Mouse (Mus musculus) limb, embryonic 12.5 days (tissue): ENCODE data around the gene Cfp. TPM values are rescaled to one million over a fixed set of nuclear protein-coding genes. Genes with fewer than 3 reads are reported as not detected.
A peak's percentile ranks its signal among the peaks of the same experiment; 100 is the strongest.

Experiments
- ATAC-seq: fragments of 200-750 bp; cut with Nextera tagmentation; 2 replicates; pipeline ENCODE4 v1.8.0; 2017; ENCODE audit warnings: low read depth, moderate TSS enrichment; ENCODE audit not compliant: insufficient number of reproducible peaks, insufficient read depth, low FRiP score, low TSS enrichment
- H3K27ac ChIP-seq: fragments of 300-500 bp; sonication (generic); 2 replicates; pipeline ENCODE4 v1.5.1; 2016; ENCODE audit warnings: mild to moderate bottlenecking, moderate library complexity
- H3K27me3 ChIP-seq: fragments of 300-500 bp; sonication (generic); 2 replicates; pipeline ENCODE4 v1.6.1; 2016; ENCODE audit warnings: mild to moderate bottlenecking, moderate library complexity
- H3K36me3 ChIP-seq: fragments of 300-500 bp; sonication (generic); 2 replicates; pipeline ENCODE4 v1.6.1; 2016; ENCODE audit warnings: mild to moderate bottlenecking, moderate library complexity
- H3K4me1 ChIP-seq: fragments of 300-500 bp; sonication (generic); replicated peaks from 2 replicates; pipeline ENCODE4 v1.6.1; 2016
- H3K4me2 ChIP-seq: fragments of 300-500 bp; sonication (generic); 2 replicates; pipeline ENCODE4 v1.6.1; 2016; ENCODE audit warnings: mild to moderate bottlenecking, moderate library complexity
- H3K4me3 ChIP-seq: fragments of 300-500 bp; sonication (generic); replicated peaks from 2 replicates; pipeline ENCODE4 v1.5.1; 2016; ENCODE audit warnings: mild to moderate bottlenecking
- H3K9ac ChIP-seq: fragments of 300-500 bp; sonication (generic); replicated peaks from 2 replicates; pipeline ENCODE4 v1.6.1; 2016; ENCODE audit warnings: mild to moderate bottlenecking, moderate library complexity
- H3K9me3 ChIP-seq: fragments of 300-500 bp; sonication (generic); 2 replicates; pipeline ENCODE4 v1.6.1; 2016; ENCODE audit warnings: mild to moderate bottlenecking, moderate library complexity
- whole genome bisulfite sequencing: fragments of 180-500 bp; shearing (Covaris S2); methylation state at CpG from one replicate; pipeline ENCODE4 v1.1.7; 2016; 5-methylcytosine and 5-hydroxymethylcytosine counted together
- polyA plus RNA-seq: library from polyadenylated mRNA; unstranded; fragments of >200 nt; fragmentation: Nextera tagmentation; extraction: Ambion mirVana; gene quantifications from 2 replicates; pipeline ENCODE4 v1.2.1, GENCODE M21; 2016

Gene Cfp
- polyA plus RNA-seq, 1 experiment from 2014 or later = 3.6 TPM

DNA sequence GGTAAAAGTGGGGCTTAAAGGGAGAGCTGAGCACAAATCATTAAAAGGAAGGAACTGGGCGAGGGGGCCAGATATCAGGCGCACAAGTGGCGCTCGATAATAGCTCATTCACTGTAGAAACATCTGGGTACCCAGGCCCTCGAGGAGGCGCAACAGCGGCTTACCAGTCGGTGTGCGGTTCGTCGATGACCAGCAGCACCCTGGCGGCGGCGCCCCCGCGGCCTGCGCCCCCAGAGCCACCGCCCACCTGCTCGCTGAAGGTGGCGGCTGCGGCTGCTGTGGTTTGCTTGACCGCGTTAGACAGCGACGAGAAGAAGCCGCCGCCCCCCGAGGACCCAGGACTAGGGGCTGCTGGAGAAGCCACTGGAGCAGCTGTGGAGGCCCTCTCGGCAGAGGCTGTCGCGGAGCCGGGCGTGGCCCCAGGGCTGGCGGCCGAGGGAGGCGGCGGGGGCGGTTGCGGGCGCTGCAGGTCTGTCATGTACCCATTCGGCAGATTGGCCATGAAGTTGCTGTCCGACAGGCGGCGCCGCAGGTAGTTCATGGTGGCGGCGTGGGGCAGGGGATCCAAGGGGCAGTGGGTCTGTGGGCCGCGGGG lies 11.0 kb downstream of the Cfp start:
- Histone ChIP-seq H3K9ac (no peak overlapping the region), H3K27ac (no peak overlapping the region)
- ATAC-seq = no peak; the same call in 1 of the 2 replicates

DNA sequence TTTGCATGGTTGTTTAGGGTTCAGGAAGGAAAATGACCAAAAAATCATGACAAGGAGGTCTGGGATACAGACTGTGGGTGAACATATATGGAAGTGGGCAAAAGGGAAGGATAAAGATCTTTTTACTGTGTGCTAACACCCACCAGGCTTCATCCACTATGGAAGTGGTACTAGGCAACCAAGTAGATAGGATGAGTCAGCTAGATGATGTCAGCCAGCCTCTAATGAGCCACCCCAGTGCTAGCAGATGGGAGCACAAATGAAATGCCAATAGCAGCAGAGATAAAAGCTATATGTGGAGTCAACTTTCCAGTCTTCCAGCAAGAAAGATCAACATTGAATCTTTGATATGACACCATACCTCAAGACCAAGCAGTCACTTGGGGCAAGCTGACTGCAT lies 16.3 kb downstream of the Cfp start:
- 0 out of 2 replicates have a peak, but pooled peaks cover 3% of the 10 kb centered on the region for H3K9me3 ChIP-seq
- H3K27ac ChIP-seq = no peak overlapping the region
- ATAC-seq = no peak
- peaks cover 8% of the 10 kb centered on the region; the same call in 1 of the 2 replicates for H3K27me3 ChIP-seq
- H3K4me3 ChIP-seq = no peak overlapping the region
- no peak overlapping the region for H3K9ac ChIP-seq
- H3K4me1 ChIP-seq = no peaks in the 10 kb centered on the region
- H3K4me2 ChIP-seq = no peak overlapping the region
- no peaks in the 10 kb centered on the region for H3K36me3 ChIP-seq

More for the DNA sequence above, 11.0 kb downstream of the Cfp start:
- Histone ChIP-seq H3K36me3 (no peaks in the 10 kb centered on the region), H3K4me3 (peak overlapping the region; percentile 39), H3K4me1 (no peaks in the 10 kb centered on the region), H3K27me3 (peaks cover 14% of the 10 kb centered on the region; the same call in 1 of the 2 replicates), H3K4me2 (peak overlapping the region; percentile 62), H3K9me3 (no peaks in the 10 kb centered on the region)
- 15% methylated on average over 42 of the region's 49 CpGs for WGBS

DNA sequence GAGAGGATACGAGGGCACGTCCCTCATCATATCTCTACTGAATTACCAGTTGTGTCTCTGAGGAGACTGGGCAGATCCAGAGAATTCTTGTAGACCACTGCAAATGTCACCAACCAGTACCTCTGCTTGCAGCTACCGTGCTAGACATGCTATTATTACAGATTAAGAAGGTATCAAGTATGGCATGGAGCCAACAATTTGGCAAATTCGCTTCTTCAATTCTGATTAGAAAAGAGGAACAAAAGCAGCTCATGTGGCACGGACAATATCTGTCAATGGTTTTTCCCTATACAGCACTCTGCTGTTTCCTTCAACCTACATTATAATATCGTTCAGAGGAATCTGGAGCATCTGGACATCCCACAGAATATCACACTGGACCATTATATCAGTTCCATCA lies 17.6 kb downstream of the Cfp start:
- H3K9me3 ChIP-seq = 0 out of 2 replicates have a peak, but pooled peaks cover 3% of the 10 kb centered on the region
- no peak for ATAC-seq
- no peak overlapping the region for H3K9ac ChIP-seq
- H3K36me3 ChIP-seq = no peaks in the 10 kb centered on the region
- H3K4me2 ChIP-seq = no peak overlapping the region
- H3K27me3 ChIP-seq = no peaks in the 10 kb centered on the region
- no peak overlapping the region for H3K27ac ChIP-seq
- WGBS = 88% methylated on average over 6 of the region's 6 CpGs
- H3K4me3 ChIP-seq = no peak overlapping the region
- no peaks in the 10 kb centered on the region for H3K4me1 ChIP-seq

DNA sequence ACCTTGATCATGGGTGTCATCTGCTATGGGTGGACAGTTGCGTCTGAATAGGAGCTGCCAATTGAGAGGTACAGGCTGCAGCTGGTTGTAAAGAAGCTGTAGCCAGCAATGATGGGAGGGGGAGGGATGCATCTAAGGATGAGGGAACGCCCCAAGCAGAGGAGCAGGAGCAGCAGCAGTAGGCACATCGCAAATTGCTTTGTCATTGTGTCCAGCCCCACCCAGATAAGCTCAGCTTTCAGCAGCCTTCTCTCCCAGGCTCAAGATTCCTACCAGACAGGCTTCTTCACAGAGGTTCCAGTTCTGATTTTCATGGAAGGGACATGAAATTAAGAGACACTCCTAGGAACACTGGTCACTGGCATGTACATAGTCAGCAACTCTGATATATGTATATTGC lies 21.3 kb downstream of the Cfp start:
- no peaks in the 10 kb centered on the region for H3K4me1 ChIP-seq
- H3K36me3 ChIP-seq = no peaks in the 10 kb centered on the region
- ATAC-seq = no peak
- H3K27ac ChIP-seq = no peak overlapping the region
- H3K4me3 ChIP-seq = no peak overlapping the region
- no peaks in the 10 kb centered on the region for H3K27me3 ChIP-seq
- no peak overlapping the region for H3K9ac ChIP-seq
- no peak overlapping the region for H3K4me2 ChIP-seq
- H3K9me3 ChIP-seq = 0 out of 2 replicates have a peak, but pooled peaks cover 3% of the 10 kb centered on the region
- WGBS = 22% methylated on average over 3 of the region's 3 CpGs

Other genes starting within 250 kb of the Cfp start
- 125 and 142 TPM in 2 replicates for gene Cdk16, start 243.6 kb downstream of the Cfp start, polyA plus RNA-seq
- 49.5 and 60.6 TPM in 2 replicates for gene Usp11, start 227.6 kb downstream of the Cfp start, polyA plus RNA-seq
- gene Araf, start 133.7 kb downstream of the Cfp start, polyA plus RNA-seq = 101 and 103 TPM in 2 replicates
- 14.7 and 15.6 TPM in 2 replicates for gene Timp1, start 61.4 kb downstream of the Cfp start, polyA plus RNA-seq
- gene Syn1, start 10.6 kb downstream of the Cfp start, polyA plus RNA-seq = 0.14 and 0.20 TPM in 2 replicates
- gene Elk1, start 19.1 kb upstream of the Cfp start, polyA plus RNA-seq = 17.7 and 18.1 TPM in 2 replicates
- gene Uxt, start 30.5 kb upstream of the Cfp start, polyA plus RNA-seq = 57.4 and 60.6 TPM in 2 replicates
- 6.3 and 6.5 TPM in 2 replicates for gene Zfp182, start 130.8 kb upstream of the Cfp start, polyA plus RNA-seq
- not detected in 2 replicates for gene Spaca5, start 136.9 kb upstream of the Cfp start, polyA plus RNA-seq
- gene Zfp300, start 158.0 kb upstream of the Cfp start, polyA plus RNA-seq = 1.1 and 1.6 TPM in 2 replicates
- gene Ssxa1, start 184.3 kb upstream of the Cfp start, polyA plus RNA-seq = not detected in 2 replicates
- not detected in 2 replicates for gene Gm21876, start 244.1 kb upstream of the Cfp start, polyA plus RNA-seq